Mouse (Mus musculus) stomach, postnatal 0 days (tissue): ENCODE data around the gene Sec23a. TPM values are rescaled to one million over a fixed set of nuclear protein-coding genes. Genes with fewer than 3 reads are reported as not detected.

ENCODE experiments used
- ATAC-seq: fragments of 200-750 bp; cut with Nextera tagmentation; 2 replicates; pipeline ENCODE4 v1.8.0; 2017; ENCODE audit not compliant: low FRiP score, low TSS enrichment
- DNase-seq: peaks from one replicate; pipeline ENCODE4 v3.0.0-alpha.2; 2016; ENCODE audit warnings: low spot score
- H3K27ac ChIP-seq: fragments of 300-500 bp; sonication (generic); replicated peaks from 2 replicates; pipeline ENCODE4 v1.5.1; 2014; ENCODE audit warnings: mild to moderate bottlenecking, control low read depth
- H3K27me3 ChIP-seq: fragments of 300-500 bp; sonication (generic); 2 replicates; pipeline ENCODE4 v1.6.1; 2014; ENCODE audit warnings: low read length; ENCODE audit not compliant: control insufficient read depth, insufficient read depth
- H3K36me3 ChIP-seq: fragments of 300-500 bp; sonication (generic); 2 replicates; pipeline ENCODE4 v1.6.1; 2014; ENCODE audit warnings: low read length, mixed read lengths; ENCODE audit not compliant: control insufficient read depth, insufficient read depth
- H3K4me1 ChIP-seq: fragments of 300-500 bp; sonication (generic); replicated peaks from 2 replicates; pipeline ENCODE4 v1.6.1; 2014; ENCODE audit warnings: antibody characterized with exemption; ENCODE audit not compliant: control insufficient read depth, insufficient read depth
- H3K4me2 ChIP-seq: fragments of 300-500 bp; sonication (generic); replicated peaks from 2 replicates; pipeline ENCODE4 v1.6.1; 2014; ENCODE audit warnings: low read depth, mild to moderate bottlenecking, control low read depth, moderate library complexity
- H3K4me3 ChIP-seq: fragments of 300-500 bp; sonication (generic); 2 replicates; pipeline ENCODE4 v1.5.1; 2014; ENCODE audit warnings: low read depth, low read length, control low read depth
- H3K9ac ChIP-seq: fragments of 300-500 bp; sonication (generic); 2 replicates; pipeline ENCODE4 v1.6.1; 2014; ENCODE audit warnings: mild to moderate bottlenecking, low read length, control low read depth, mixed read lengths
- H3K9me3 ChIP-seq: fragments of 300-500 bp; sonication (generic); 2 replicates; pipeline ENCODE4 v1.6.1; 2016; ENCODE audit warnings: low read length; ENCODE audit not compliant: control insufficient read depth
- CTCF ChIP-seq: IDR thresholded peaks from 2 replicates; pipeline ENCODE4 v1.5.1; 2016; ENCODE audit warnings: antibody characterized with exemption, low read depth, mild to moderate bottlenecking, moderate library complexity
- EP300 ChIP-seq: optimal IDR thresholded peaks from 2 replicates; pipeline ENCODE3; 2016; ENCODE audit warnings: antibody characterized with exemption
- WGBS: fragments of 180-500 bp; shearing (Covaris S2); extraction: QIAGEN DNeasy Blood & Tissue Kit; methylation state at CpG from one replicate; pipeline ENCODE4 v1.1.7; 2014; 5-methylcytosine and 5-hydroxymethylcytosine counted together
- polyA plus RNA-seq: library from polyadenylated mRNA; unstranded; fragments of >200 nt; fragmentation: Nextera tagmentation; extraction: Ambion mirVana; gene quantifications from 2 replicates; pipeline ENCODE4 v1.2.1, GENCODE M21; 2015

Sec23a gene
- polyA plus RNA-seq, 1 experiment from 2014 or later = 33.7 TPM

GRCm38 (mm10) chr12:58919516-58919915, 92.3 kb downstream of the Sec23a start:
- DNase-seq (no peak), ATAC-seq (no peak)
- no peaks in the 10 kb centered on the region for H3K36me3 ChIP-seq
- no peaks in the 10 kb centered on the region for H3K9me3 ChIP-seq
- TF ChIP-seq EP300 (no peak), CTCF (no peak)
- H3K4me1 ChIP-seq = no peaks in the 10 kb centered on the region
- H3K27ac ChIP-seq = no peak overlapping the region
- no peak overlapping the region for H3K9ac ChIP-seq
- H3K27me3 ChIP-seq = no peaks in the 10 kb centered on the region
- no peak overlapping the region for H3K4me2 ChIP-seq
- WGBS = 64% methylated on average over 3 of the region's 3 CpGs
- H3K4me3 ChIP-seq = no peak overlapping the region

GRCm38 (mm10) chr12:58909826-58910225, 102.0 kb downstream of the Sec23a start:
- no peak for DNase-seq
- WGBS = 64% methylated on average over 4 of the region's 4 CpGs
- Histone ChIP-seq H3K27ac (no peak overlapping the region), H3K4me3 (no peak overlapping the region), H3K9ac (no peak overlapping the region), H3K36me3 (no peaks in the 10 kb centered on the region), H3K9me3 (no peaks in the 10 kb centered on the region), H3K27me3 (no peaks in the 10 kb centered on the region), H3K4me2 (no peak overlapping the region), H3K4me1 (no peaks in the 10 kb centered on the region)
- TF ChIP-seq EP300 (no peak), CTCF (no peak)
- no peak for ATAC-seq

Other genes starting within 250 kb of the Sec23a start
- gene Gemin2, start 1.4 kb upstream of the Sec23a start, polyA plus RNA-seq = 14.8 TPM in 2 replicates
- 82.1 and 82.2 TPM in 2 replicates for gene Trappc6b, start 49.5 kb upstream of the Sec23a start, polyA plus RNA-seq
- 30.2 and 39.2 TPM in 2 replicates for gene Pnn, start 54.9 kb upstream of the Sec23a start, polyA plus RNA-seq
- gene Mia2, start 83.8 kb upstream of the Sec23a start, polyA plus RNA-seq = 60.1 and 69.4 TPM in 2 replicates
- 8.5 and 9.6 TPM in 2 replicates for gene Fbxo33, start 207.7 kb upstream of the Sec23a start, polyA plus RNA-seq